In genomic region chr7:51816283-51816839, GRCm38 (mm10) we compare ENCODE assay signal across 23 mouse cellular contexts. TPM values are rescaled to one million over a fixed set of nuclear protein-coding genes. Genes with fewer than 3 reads are reported as not detected.
DNase-seq lines count a peak whose midpoint lies in the region; ATAC-seq lines count a peak whose summit lies in the region.
"Had no signal": no experiment of that assay in that cellular context is flagged by ENCODE, and none has a peak within 500 bp of the region (broad histone marks: within the 10 kb centered on the region; RNA-seq: fewer than 3 reads in every experiment).

No protein-coding gene starts in this region.

- peak; percentile 38; the same call in 1 of the 2 replicates for ATAC-seq in midbrain, embryonic 11.5 days (ENCODE audit: low FRiP score)
- ATAC-seq in forebrain, embryonic 15.5 days (replicated peaks): peak; percentile 52
- ATAC-seq in hindbrain, embryonic 15.5 days (ENCODE audit: low FRiP score, low read depth): peak; percentile 59; the same call in 1 of the 2 replicates
- peak; percentile 70 for ATAC-seq in midbrain, embryonic 16.5 days
- no peak for ATAC-seq in granulocyte monocyte progenitor cell, adult 5-6 weeks (replicated peaks; ENCODE audit: poor library complexity, severe bottlenecking)
- ATAC-seq: intestine, embryonic 15.5 days; liver, postnatal 0 days; lung, postnatal 0 days had no signal

- H3K9ac ChIP-seq in midbrain, embryonic 11.5 days (ENCODE audit: low read length): no peak overlapping the region
- H3K9ac ChIP-seq in forebrain, embryonic 15.5 days (replicated peaks): no peak overlapping the region
- H3K9ac ChIP-seq in hindbrain, embryonic 15.5 days: no peak overlapping the region
- H3K9ac ChIP-seq in midbrain, embryonic 16.5 days (ENCODE audit: low read depth, low read length): no peak overlapping the region
- H3K9ac ChIP-seq: intestine, embryonic 15.5 days; liver, postnatal 0 days had no signal

- WGBS in midbrain, embryonic 11.5 days: 62% methylated on average over 3 of the region's 3 CpGs
- WGBS in midbrain, embryonic 10.5 days: 65% methylated on average over 3 of the region's 3 CpGs
- WGBS in forebrain, embryonic 15.5 days: 71% methylated on average over 3 of the region's 3 CpGs
- 44% methylated on average over 3 of the region's 3 CpGs for WGBS in hindbrain, embryonic 15.5 days
- WGBS in midbrain, embryonic 16.5 days: 53% methylated on average over 3 of the region's 3 CpGs

- DNase-seq in midbrain, embryonic 11.5 days (ENCODE audit: low spot score, missing footprints): no peak
- DNase-seq in midbrain, embryonic 10.5 days (ENCODE audit: low spot score): no peak
- DNase-seq in MN1 (ENCODE audit: low spot score): no peak
- DNase-seq: adrenal gland, adult 2 months; cerebellum, adult 11 months; cerebellum, adult 9-11 months; gastrocnemius, postnatal 36 days; kidney, adult 8-10 months; kidney, postnatal 10 days; liver, postnatal 0 days; right cerebral cortex, postnatal 25 days; spleen, adult 18-20 months; thymus, postnatal 25 days had no signal

- no peaks in the 10 kb centered on the region for H3K4me1 ChIP-seq in midbrain, embryonic 11.5 days (ENCODE audit: control insufficient read depth, insufficient read depth, low read length)
- no peaks in the 10 kb centered on the region for H3K4me1 ChIP-seq in midbrain, embryonic 10.5 days
- H3K4me1 ChIP-seq in forebrain, embryonic 15.5 days: peaks cover 14% of the 10 kb centered on the region; the same call in 1 of the 2 replicates
- H3K4me1 ChIP-seq in hindbrain, embryonic 15.5 days (replicated peaks): no peaks in the 10 kb centered on the region
- H3K4me1 ChIP-seq in midbrain, embryonic 16.5 days (ENCODE audit: control insufficient read depth, insufficient read depth, low read length): no peaks in the 10 kb centered on the region; the same call in none of the 2 replicates
- H3K4me1 ChIP-seq: intestine, embryonic 15.5 days had no signal

- H3K27me3 ChIP-seq in midbrain, embryonic 11.5 days (ENCODE audit: control insufficient read depth, insufficient read depth, low read length): no peaks in the 10 kb centered on the region
- no peaks in the 10 kb centered on the region for H3K27me3 ChIP-seq in midbrain, embryonic 10.5 days (ENCODE audit: low read depth, poor library complexity, severe bottlenecking)
- H3K27me3 ChIP-seq in forebrain, embryonic 15.5 days: no peaks in the 10 kb centered on the region
- no peaks in the 10 kb centered on the region for H3K27me3 ChIP-seq in hindbrain, embryonic 15.5 days
- H3K27me3 ChIP-seq in midbrain, embryonic 16.5 days (ENCODE audit: control insufficient read depth, insufficient read depth, low read depth, low read length): no peaks in the 10 kb centered on the region
- H3K27me3 ChIP-seq: CH12.LX; intestine, embryonic 15.5 days had no signal

- H3K4me2 ChIP-seq in midbrain, embryonic 11.5 days: no peak overlapping the region
- H3K4me2 ChIP-seq in forebrain, embryonic 15.5 days (replicated peaks): no peak overlapping the region
- no peak overlapping the region for H3K4me2 ChIP-seq in hindbrain, embryonic 15.5 days
- H3K4me2 ChIP-seq in midbrain, embryonic 16.5 days (ENCODE audit: low read length): no peak overlapping the region
- H3K4me2 ChIP-seq: intestine, embryonic 15.5 days; liver, embryonic 11.5 days had no signal

- no peak overlapping the region for H3K27ac ChIP-seq in midbrain, embryonic 11.5 days (ENCODE audit: low read depth, low read length)
- no peak overlapping the region for H3K27ac ChIP-seq in midbrain, embryonic 10.5 days (replicated peaks)
- H3K27ac ChIP-seq in forebrain, embryonic 15.5 days (replicated peaks): no peak overlapping the region
- H3K27ac ChIP-seq in hindbrain, embryonic 15.5 days (replicated peaks): no peak overlapping the region
- H3K27ac ChIP-seq in midbrain, embryonic 16.5 days (ENCODE audit: low read length): peak overlapping the region; percentile 49; the same call in 1 of the 2 replicates
- H3K27ac ChIP-seq: intestine, embryonic 15.5 days; macrophage had no signal

- H3K9me3 ChIP-seq in midbrain, embryonic 11.5 days (ENCODE audit: control insufficient read depth, low read length): no peaks in the 10 kb centered on the region
- no peaks in the 10 kb centered on the region for H3K9me3 ChIP-seq in midbrain, embryonic 10.5 days (replicated peaks)
- no peaks in the 10 kb centered on the region for H3K9me3 ChIP-seq in forebrain, embryonic 15.5 days
- H3K9me3 ChIP-seq in hindbrain, embryonic 15.5 days: no peaks in the 10 kb centered on the region
- no peaks in the 10 kb centered on the region for H3K9me3 ChIP-seq in midbrain, embryonic 16.5 days (replicated peaks; ENCODE audit: control insufficient read depth, low read length, poor library complexity, severe bottlenecking)
- H3K9me3 ChIP-seq: G1E; intestine, embryonic 15.5 days had no signal

- no peak overlapping the region for H3K4me3 ChIP-seq in midbrain, embryonic 11.5 days (ENCODE audit: low read depth, low read length)
- no peak overlapping the region for H3K4me3 ChIP-seq in midbrain, embryonic 10.5 days
- no peak overlapping the region for H3K4me3 ChIP-seq in forebrain, embryonic 15.5 days
- H3K4me3 ChIP-seq in hindbrain, embryonic 15.5 days: no peak overlapping the region
- no peak overlapping the region for H3K4me3 ChIP-seq in midbrain, embryonic 16.5 days (ENCODE audit: low read depth, low read length)
- H3K4me3 ChIP-seq: intestine, embryonic 15.5 days had no signal

- H3K36me3 ChIP-seq in midbrain, embryonic 11.5 days (ENCODE audit: control insufficient read depth, insufficient read depth, low read length): no peaks in the 10 kb centered on the region
- no peaks in the 10 kb centered on the region for H3K36me3 ChIP-seq in midbrain, embryonic 10.5 days
- no peaks in the 10 kb centered on the region for H3K36me3 ChIP-seq in forebrain, embryonic 15.5 days
- H3K36me3 ChIP-seq in hindbrain, embryonic 15.5 days: no peaks in the 10 kb centered on the region
- no peaks in the 10 kb centered on the region for H3K36me3 ChIP-seq in midbrain, embryonic 16.5 days (ENCODE audit: control insufficient read depth, insufficient read depth, low read length)
- H3K36me3 ChIP-seq: G1E; intestine, embryonic 15.5 days had no signal

RNA-seq across cellular contexts. Expression of gene Gas2, which starts 45.5 kb away (rescaled TPM):
- 33.5 and 34.1 TPM in 2 replicates for polyA plus RNA-seq in midbrain, embryonic 11.5 days (2014; fragmentation: Nextera tagmentation; extraction: Ambion mirVana)
- polyA plus RNA-seq in midbrain, embryonic 10.5 days (2016; fragmentation: Nextera tagmentation; extraction: Ambion mirVana): 20.2 and 26.0 TPM in 2 replicates
- 15.5 and 19.7 TPM in 2 replicates for polyA plus RNA-seq in forebrain, embryonic 15.5 days (2015; fragmentation: Nextera tagmentation; extraction: Ambion mirVana)
- 12.9 and 14.0 TPM in 2 replicates for polyA plus RNA-seq in hindbrain, embryonic 15.5 days (2015; fragmentation: Nextera tagmentation; extraction: Ambion mirVana)
- polyA plus RNA-seq in midbrain, embryonic 16.5 days (2015; fragmentation: Nextera tagmentation; extraction: Ambion mirVana): 17.3 TPM in 2 replicates
- total RNA-seq in granulocyte monocyte progenitor cell, adult 5-6 weeks (2014; fragmentation: Nextera tagmentation): 2.9 and 6.8 TPM in 2 replicates
- 7.6 and 8.4 TPM in 2 replicates for total RNA-seq in granulocyte monocyte progenitor cell, adult 5-6 weeks (2017)

RNA-seq across cellular contexts. Expression of gene Fancf, which starts 45.7 kb away (rescaled TPM):
- polyA plus RNA-seq in midbrain, embryonic 11.5 days (2014; fragmentation: Nextera tagmentation; extraction: Ambion mirVana): 14.3 and 14.4 TPM in 2 replicates
- 7.0 and 10.1 TPM in 2 replicates for polyA plus RNA-seq in midbrain, embryonic 10.5 days (2016; fragmentation: Nextera tagmentation; extraction: Ambion mirVana)
- polyA plus RNA-seq in forebrain, embryonic 15.5 days (2015; fragmentation: Nextera tagmentation; extraction: Ambion mirVana): 11.2 and 11.8 TPM in 2 replicates
- polyA plus RNA-seq in hindbrain, embryonic 15.5 days (2015; fragmentation: Nextera tagmentation; extraction: Ambion mirVana): 9.5 TPM in 2 replicates
- polyA plus RNA-seq in midbrain, embryonic 16.5 days (2015; fragmentation: Nextera tagmentation; extraction: Ambion mirVana): 7.1 and 7.6 TPM in 2 replicates
- total RNA-seq in granulocyte monocyte progenitor cell, adult 5-6 weeks (2014; fragmentation: Nextera tagmentation): 7.8 and 12.7 TPM in 2 replicates
- total RNA-seq in granulocyte monocyte progenitor cell, adult 5-6 weeks (2017): 10.7 and 11.8 TPM in 2 replicates
